Comparison of ENCODE assay signal across 10 mouse cellular contexts in the genomic region with DNA sequence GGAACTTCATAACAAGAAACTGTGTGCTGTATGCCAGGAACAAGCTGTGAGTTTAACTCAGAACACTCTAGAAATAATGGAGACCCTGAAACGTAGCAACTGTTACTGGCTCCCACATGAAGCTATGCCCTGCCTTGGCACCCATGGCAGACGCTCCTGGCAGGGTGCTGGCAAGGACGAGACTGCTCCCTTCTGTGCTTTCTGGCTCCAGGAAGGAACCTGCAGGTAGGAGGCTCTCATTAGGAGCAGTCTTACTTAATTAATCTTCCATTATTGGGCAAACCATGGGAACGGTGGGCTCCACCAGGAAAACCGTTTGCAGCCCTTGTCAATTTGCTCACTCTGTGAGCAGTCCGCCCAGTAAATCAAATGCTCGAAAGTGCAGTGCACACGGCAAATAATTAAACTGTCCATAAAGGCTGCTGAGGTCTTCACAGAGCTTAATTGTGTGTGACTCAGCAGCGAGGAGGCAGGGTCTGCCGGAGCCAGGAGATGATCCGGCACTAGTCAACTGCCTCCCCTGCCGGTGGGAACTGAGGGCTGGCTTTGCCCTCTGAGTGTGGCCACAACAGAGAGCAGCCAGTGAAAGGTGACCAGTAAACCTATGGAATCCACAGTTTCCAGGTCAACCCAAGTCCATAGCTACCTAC.
A peak's percentile ranks its signal among the peaks of the same experiment; 100 is the strongest.
DNase-seq lines count a peak whose midpoint lies in the region; ATAC-seq and TF ChIP-seq lines count a peak whose summit lies in the region.
"Had no signal": no experiment of that assay in that cellular context is flagged by ENCODE, and none has a peak within 500 bp of the region (broad histone marks: within the 10 kb centered on the region; RNA-seq: fewer than 3 reads in every experiment).

No protein-coding gene starts in this region.

- H3K4me1 ChIP-seq in kidney, postnatal 0 days (replicated peaks; ENCODE audit: insufficient read depth, low read length), result no peaks in the 10 kb centered on the region
- no peaks in the 10 kb centered on the region for H3K4me1 ChIP-seq in cerebellum, adult 2 months (ENCODE audit: control insufficient read depth, insufficient read depth, low read length)
- peaks cover 55% of the 10 kb centered on the region for H3K4me1 ChIP-seq in forebrain, embryonic 13.5 days
- peaks cover 20% of the 10 kb centered on the region for H3K4me1 ChIP-seq in midbrain, embryonic 15.5 days
- H3K4me1 ChIP-seq: liver, embryonic 13.5 days had no signal

- H3K4me2 ChIP-seq in kidney, postnatal 0 days (ENCODE audit: low read length), result no peak overlapping the region
- peak overlapping the region; percentile 16; the same call in 1 of the 2 replicates for H3K4me2 ChIP-seq in forebrain, embryonic 13.5 days
- H3K4me2 ChIP-seq in midbrain, embryonic 15.5 days, result no peak overlapping the region
- H3K4me2 ChIP-seq: liver, embryonic 13.5 days; midbrain, embryonic 12.5 days had no signal

- no peak overlapping the region for H3K4me3 ChIP-seq in kidney, postnatal 0 days (replicated peaks; ENCODE audit: low read depth, low read length)
- no peak overlapping the region for H3K4me3 ChIP-seq in cerebellum, adult 2 months (replicated peaks; ENCODE audit: insufficient read depth, low read depth, low read length)
- no peak overlapping the region for H3K4me3 ChIP-seq in forebrain, embryonic 13.5 days
- H3K4me3 ChIP-seq in midbrain, embryonic 15.5 days, result no peak overlapping the region
- H3K4me3 ChIP-seq: liver, embryonic 13.5 days; midbrain, embryonic 12.5 days had no signal

- TF ChIP-seq POLR2A in cerebellum, adult 2 months (IDR thresholded peaks at IDR 0.05; ENCODE audit: borderline replicate concordance, insufficient read depth, low read length), result no peak

- H3K27ac ChIP-seq in kidney, postnatal 0 days, result no peak overlapping the region
- H3K27ac ChIP-seq in cerebellum, adult 2 months (ENCODE audit: insufficient read depth, low read length), result no peak overlapping the region
- peak overlapping the region; percentile 33; the same call in 1 of the 2 replicates for H3K27ac ChIP-seq in forebrain, embryonic 13.5 days
- peak overlapping the region; percentile 50 for H3K27ac ChIP-seq in midbrain, embryonic 15.5 days
- H3K27ac ChIP-seq: liver, embryonic 13.5 days; midbrain, embryonic 12.5 days had no signal

- no peaks in the 10 kb centered on the region for H3K9me3 ChIP-seq in kidney, postnatal 0 days (replicated peaks; ENCODE audit: low read length)
- H3K9me3 ChIP-seq in forebrain, embryonic 13.5 days (replicated peaks), result no peaks in the 10 kb centered on the region
- H3K9me3 ChIP-seq in midbrain, embryonic 15.5 days, result no peaks in the 10 kb centered on the region
- H3K9me3 ChIP-seq: liver, embryonic 13.5 days; midbrain, embryonic 12.5 days had no signal

- H3K9ac ChIP-seq in kidney, postnatal 0 days (ENCODE audit: low read depth, low read length), result no peak overlapping the region
- no peak overlapping the region for H3K9ac ChIP-seq in forebrain, embryonic 13.5 days
- no peak overlapping the region for H3K9ac ChIP-seq in midbrain, embryonic 15.5 days
- H3K9ac ChIP-seq: liver, embryonic 13.5 days; midbrain, embryonic 12.5 days had no signal

- H3K27me3 ChIP-seq in kidney, postnatal 0 days (ENCODE audit: insufficient read depth, low read length), result no peaks in the 10 kb centered on the region
- H3K27me3 ChIP-seq in cerebellum, adult 2 months (ENCODE audit: control insufficient read depth, insufficient read depth, low read length), result peaks cover 2% of the 10 kb centered on the region; the same call in 1 of the 2 replicates
- H3K27me3 ChIP-seq in forebrain, embryonic 13.5 days, result no peaks in the 10 kb centered on the region
- no peaks in the 10 kb centered on the region for H3K27me3 ChIP-seq in midbrain, embryonic 15.5 days (replicated peaks)
- H3K27me3 ChIP-seq: liver, embryonic 13.5 days; midbrain, embryonic 12.5 days had no signal

- WGBS in kidney, postnatal 0 days, result 13% methylated on average over 12 of the region's 12 CpGs
- 5% methylated on average over 12 of the region's 12 CpGs for WGBS in cerebellum, adult 2 months
- 13% methylated on average over 12 of the region's 12 CpGs for WGBS in forebrain, embryonic 13.5 days
- WGBS in midbrain, embryonic 15.5 days, result 30% methylated on average over 12 of the region's 12 CpGs

- peak; percentile 24; the same call in 1 of the 2 replicates for TF ChIP-seq CTCF in kidney, postnatal 0 days (IDR thresholded peaks at IDR 0.05; ENCODE audit: low read depth)
- no peak for TF ChIP-seq CTCF in cerebellum, adult 2 months (IDR thresholded peaks at IDR 0.05; ENCODE audit: borderline replicate concordance, insufficient read depth, low read depth, low read length)

- ATAC-seq in kidney, postnatal 0 days (replicated peaks; ENCODE audit: low FRiP score, low read depth), result no peak
- ATAC-seq in forebrain, embryonic 13.5 days, result peak; percentile 78
- no peak for ATAC-seq in midbrain, embryonic 15.5 days (replicated peaks)
- ATAC-seq in inflammation-experienced regulatory T-cells, adult 6 months, result no peak

- H3K36me3 ChIP-seq in kidney, postnatal 0 days (ENCODE audit: insufficient read depth, low read length), result no peaks in the 10 kb centered on the region
- no peaks in the 10 kb centered on the region for H3K36me3 ChIP-seq in forebrain, embryonic 13.5 days (ENCODE audit: poor library complexity, severe bottlenecking)
- H3K36me3 ChIP-seq in midbrain, embryonic 15.5 days (replicated peaks), result no peaks in the 10 kb centered on the region
- H3K36me3 ChIP-seq: liver, embryonic 13.5 days; midbrain, embryonic 12.5 days had no signal

- peak; percentile 31 for DNase-seq in kidney, postnatal 0 days (ENCODE audit: low spot score)
- no peak for DNase-seq in kidney, adult 8-10 months
- peak; percentile 62 to 75 for DNase-seq in cerebellum, adult 2 months
- no peak for DNase-seq in natural killer cell, adult 2 months (ENCODE audit: low spot score in 2 of 2)
- DNase-seq: liver, embryonic 13.5 days; right cerebral cortex, postnatal 14 days had no signal

Comparison
In these comparisons a context has a peak if more than half of its experiments do, and no peak if none do; other contexts are left out.
1. DNase-seq: peak in kidney, postnatal 0 days (single experiment) and cerebellum, adult 2 months (2 of 2); none in kidney, adult 8-10 months (0 of 2) and natural killer cell, adult 2 months (0 of 2).
2. H3K27ac ChIP-seq: peak in forebrain, embryonic 13.5 days (single experiment) and midbrain, embryonic 15.5 days (single experiment); none in kidney, postnatal 0 days (single experiment) and cerebellum, adult 2 months (single experiment).